Mouse (Mus musculus): Measurements from ENCODE around the gene Dio1.

Dio1 gene

DNA sequence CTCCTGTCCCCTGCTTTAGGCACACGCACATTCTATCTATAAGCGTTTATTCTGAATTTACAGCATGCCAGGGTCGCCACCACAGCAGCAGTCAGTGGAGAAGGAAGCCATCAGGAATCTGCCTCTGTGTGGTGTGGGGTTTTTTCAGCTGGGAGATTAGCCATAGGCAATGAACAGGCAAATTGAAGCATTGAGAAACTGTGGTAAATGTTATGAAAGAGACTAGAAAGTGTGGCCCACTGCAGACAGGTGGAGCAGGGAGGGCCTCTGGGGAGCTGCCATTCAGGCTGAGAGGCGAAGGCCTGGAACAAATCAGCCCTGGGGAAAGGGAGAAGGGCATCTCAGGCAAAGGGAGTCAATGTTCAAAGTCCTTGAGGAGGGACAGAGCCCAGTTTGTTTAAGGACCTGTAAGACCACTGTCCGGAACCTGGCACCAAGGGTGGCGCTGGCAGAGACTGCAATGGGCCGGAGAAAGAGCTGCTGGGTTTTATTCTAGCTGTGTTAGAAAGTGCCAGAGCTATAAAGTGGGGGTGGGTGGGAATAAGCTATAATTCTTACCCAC lies 7.1 kb downstream of the Dio1 start:
- DNase-seq, result no peak

- DNase-seq, result no peak
These were observed 8.8 kb downstream of the Dio1 start for GRCm38 (mm10) chr4:107298071-107298606.

GRCm38 (mm10) chr4:107292273-107292662 lies 14.7 kb downstream of the Dio1 start:
- DNase-seq, result no peak

- no peak for DNase-seq
These were observed 15.2 kb downstream of the Dio1 start for GRCm38 (mm10) chr4:107291611-107292272.

- DNase-seq, result no peak
These were observed 19.5 kb downstream of the Dio1 start for GRCm38 (mm10) chr4:107287517-107287916.

DNA sequence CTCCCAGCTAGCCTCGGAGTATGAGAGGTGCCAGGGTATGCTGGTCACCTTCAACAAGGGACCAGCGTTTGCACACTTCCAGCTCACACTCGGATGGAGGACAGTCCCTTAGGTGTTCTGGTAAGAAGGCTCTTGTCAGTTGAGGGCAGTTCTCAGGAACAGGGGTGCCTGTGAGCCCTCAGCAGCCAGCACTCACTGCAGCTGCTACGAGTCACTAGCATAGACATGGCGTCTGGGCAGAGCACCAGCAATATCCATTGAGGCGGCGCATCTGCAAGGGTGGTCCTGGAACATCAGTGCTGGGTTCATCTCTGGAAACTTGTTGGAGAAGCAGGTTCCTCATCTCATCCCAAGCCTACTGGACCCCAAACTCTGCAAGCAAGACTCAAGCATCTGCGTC lies 20.6 kb downstream of the Dio1 start:
- DNase-seq, result no peak

DNA sequence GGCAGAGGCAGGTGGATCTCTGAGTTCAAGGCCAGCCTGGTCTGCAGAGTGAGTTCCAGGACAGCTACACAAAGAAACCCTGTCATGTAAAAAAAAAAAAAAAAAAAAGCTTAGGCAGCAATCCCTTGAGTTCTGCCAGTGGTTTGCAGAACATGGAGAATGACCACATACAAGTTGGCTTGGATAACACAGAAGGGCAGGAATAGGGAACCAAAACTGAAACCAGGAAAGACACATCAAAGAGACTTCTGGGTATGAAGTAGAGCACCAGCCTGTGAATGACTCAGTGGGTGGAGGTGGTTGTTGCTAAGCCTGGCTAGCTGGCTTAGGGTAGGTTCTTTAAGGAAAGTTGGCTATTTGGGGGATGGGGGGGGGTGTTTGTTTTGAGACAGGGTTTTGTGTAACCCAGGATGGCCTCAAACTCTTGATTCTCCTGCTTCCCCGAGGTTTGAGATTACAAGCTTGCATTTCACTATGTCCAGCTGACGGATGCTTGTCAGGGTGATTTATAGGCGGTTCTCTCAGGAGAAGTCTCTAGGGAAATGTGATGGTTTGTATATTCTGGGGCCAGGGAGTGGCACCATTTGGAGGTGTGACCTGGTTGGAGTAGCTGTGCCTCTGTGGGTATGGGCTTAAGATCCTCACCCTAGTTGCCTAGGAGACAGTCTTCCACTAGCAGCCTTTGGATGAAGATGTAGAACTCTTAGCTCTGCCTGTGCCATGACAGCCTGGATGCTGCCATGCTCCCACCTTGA lies 21.3 kb downstream of the Dio1 start:
- DNase-seq, result no peak

DNA sequence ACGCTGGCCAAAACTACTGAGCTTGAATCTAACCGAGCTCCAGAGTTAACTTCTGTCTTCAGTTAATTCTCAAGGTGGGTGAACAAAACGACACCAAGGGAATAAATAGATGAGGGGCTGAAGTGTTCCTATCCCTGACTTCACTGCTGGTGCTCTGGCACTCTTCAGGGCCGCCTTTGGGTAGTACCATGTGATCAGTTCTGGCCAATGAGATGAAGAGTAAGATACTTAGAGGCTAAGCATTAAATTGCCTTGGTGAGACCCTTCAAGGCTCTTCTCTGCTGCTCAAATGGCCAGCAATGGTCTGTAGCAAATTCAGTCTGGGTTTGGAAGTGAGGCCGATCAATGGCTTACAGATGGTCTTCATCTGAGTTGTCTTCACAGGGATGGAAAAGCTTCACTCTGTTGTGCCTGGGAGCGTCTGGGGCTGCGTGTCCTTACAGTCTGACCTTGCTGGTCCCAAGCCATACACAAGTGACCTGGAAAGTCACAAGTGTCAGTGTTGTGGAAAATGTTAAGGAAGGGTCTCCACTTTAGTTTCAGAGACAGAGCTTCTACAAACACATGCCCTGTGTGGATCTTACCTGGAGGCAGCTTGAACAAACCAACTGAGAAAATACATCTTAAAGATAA lies 26.0 kb downstream of the Dio1 start:
- DNase-seq, result no peak

- DNase-seq, result no peak
These were observed 28.7 kb downstream of the Dio1 start for GRCm38 (mm10) chr4:107278188-107278707.

GRCm38 (mm10) chr4:107274511-107274910 lies 32.5 kb downstream of the Dio1 start:
- DNase-seq, result no peak

DNA sequence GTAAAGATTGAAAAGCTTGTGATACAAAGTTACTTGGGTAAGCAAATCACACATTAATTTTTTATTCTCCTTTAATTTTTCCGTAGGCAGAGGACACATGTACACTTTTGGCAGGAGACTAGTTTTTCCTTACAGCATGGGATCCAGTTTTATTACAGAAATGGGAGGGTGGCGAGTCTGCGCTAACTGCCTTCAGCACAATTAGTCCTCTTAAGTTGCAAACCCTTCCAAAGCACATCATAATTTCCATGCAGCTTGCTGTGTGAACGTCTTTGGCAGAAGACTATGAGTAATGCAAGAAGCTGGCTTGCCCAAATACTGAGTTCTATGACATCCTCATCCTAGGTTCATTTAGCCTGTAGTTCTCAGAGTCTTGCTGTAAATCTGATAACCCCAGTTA lies 33.3 kb downstream of the Dio1 start:
- no peak for DNase-seq

DNA sequence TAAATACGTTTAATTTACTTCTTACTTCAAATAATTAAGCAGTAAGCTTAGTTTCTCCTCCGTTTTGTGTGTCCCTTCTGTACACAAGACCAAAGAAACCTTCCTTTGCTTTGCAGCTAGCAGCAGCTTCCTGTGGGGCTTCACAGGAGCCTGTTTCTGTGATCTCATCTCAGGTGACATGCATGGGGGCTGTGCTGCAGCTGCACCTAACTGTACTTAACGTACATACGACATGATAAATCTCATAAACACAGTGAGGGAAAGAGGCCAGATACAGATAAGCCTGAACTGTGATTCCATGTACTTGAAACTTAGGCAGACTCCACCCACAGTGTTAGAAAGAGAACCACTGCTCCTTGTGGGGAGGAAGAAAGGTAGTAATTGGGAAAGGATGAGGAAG lies 47.0 kb downstream of the Dio1 start:
- DNase-seq, result no peak

- no peak for DNase-seq
These were observed 52.6 kb downstream of the Dio1 start for GRCm38 (mm10) chr4:107254414-107254813.

DNA sequence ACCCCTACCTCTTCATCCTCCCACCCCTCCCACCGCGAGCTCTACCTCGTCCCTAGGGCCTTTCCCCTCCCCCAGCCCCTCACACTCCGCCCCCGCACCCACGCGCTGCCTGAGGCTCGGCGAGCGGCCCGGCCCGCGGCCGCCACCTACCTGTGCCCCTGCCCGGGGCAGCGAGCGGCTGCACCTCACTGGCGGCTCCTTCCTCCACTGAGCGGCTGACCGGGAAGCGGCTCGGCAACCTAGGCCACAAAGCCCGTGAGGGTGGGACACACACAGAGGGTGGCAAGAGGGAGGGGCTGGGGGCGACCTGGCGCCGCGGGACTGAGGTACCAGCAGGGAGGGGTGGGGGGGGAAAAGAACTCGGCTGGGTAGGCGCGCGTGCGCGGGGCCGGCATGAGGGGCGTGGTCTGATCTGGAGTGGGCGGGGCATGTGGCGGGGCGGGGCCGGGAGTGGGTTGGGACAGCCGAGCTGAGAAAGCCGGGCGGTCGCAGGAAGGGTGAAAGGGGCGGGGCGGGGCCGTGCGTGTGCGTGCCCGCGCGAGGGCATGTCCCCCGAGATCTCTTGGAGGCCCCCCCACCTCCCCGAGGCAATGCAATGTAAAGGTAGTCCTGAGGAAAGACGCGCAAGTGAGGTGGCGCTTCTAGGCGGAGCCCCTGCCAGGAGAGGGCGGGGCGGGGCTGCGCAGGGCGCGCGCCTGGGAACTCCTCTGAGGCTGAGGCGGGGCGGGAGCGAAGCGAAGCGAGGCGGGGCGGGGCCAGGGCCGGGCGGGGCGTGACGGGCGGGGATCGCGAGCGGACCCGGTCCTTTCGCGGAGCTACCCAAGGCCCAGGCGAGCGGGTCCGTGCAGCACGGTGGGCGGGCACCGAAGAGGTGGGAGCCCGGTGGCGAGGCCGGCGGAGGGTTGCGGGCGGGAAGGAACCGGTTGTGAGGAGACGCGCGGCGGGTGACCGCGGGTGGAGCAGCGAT lies 53.6 kb downstream of the Dio1 start, which contains the start of the genes Lrrc42 and Hspb11:
Gene Lrrc42, minus strand, starts transcription at position 408 of the 967 bp plus-strand sequence.
Gene Hspb11, plus strand, starts transcription at position 469 of the 967 bp plus-strand sequence.
- DNase-seq, result peak; percentile 97

- DNase-seq, result peak; percentile 56
These were observed 54.4 kb downstream of the Dio1 start for GRCm38 (mm10) chr4:107252522-107252921.

GRCm38 (mm10) chr4:107250494-107250893 lies 56.5 kb downstream of the Dio1 start:
- DNase-seq, result peak; percentile 33

- DNase-seq, result peak; percentile 13
These were observed 57.5 kb downstream of the Dio1 start for GRCm38 (mm10) chr4:107249471-107249870.

- DNase-seq, result no peak
These were observed 58.9 kb downstream of the Dio1 start for GRCm38 (mm10) chr4:107248061-107248460.

- no peak for DNase-seq
These were observed 59.9 kb downstream of the Dio1 start for GRCm38 (mm10) chr4:107247110-107247509.

DNA sequence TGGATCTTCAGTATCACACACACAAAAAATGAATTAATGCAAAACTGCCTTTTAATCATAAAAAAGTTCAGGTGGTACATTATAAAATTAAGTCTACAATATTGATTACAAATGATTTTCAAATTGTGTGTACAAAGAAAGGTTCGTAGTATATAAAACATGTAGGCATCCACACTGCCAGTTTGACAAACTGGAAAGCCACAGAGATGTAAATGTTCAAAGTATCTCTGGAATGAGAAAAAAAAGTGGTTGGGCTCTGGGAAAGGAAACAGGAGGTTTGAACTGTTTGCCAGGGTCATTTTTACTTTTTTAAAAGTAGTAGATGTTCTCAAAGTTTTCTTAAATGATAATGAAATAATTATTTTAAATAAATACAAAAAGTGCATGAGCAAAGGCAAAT lies 60.9 kb downstream of the Dio1 start:
- DNase-seq, result no peak

DNA sequence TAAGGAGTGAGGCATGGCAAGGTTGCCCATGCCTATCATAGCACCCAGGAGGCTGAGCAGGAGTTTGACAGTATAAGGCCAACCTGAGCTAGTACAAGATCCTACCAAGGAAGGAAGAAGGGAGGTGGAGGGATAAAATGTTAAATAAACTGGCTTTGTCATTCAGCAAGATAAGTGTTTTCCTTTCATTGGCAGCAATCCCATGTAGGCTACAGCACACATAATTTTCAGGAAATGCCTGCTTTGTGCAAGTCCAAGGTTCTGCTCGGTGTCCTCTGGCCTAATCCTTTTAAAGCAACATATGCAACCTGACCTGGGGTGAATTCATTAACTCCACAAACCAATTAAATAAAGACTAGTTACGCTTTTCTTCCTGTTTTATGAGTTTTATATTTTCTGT lies 61.6 kb downstream of the Dio1 start:
- DNase-seq, result no peak
